In genomic region chr4:136830272-136830823, GRCm38 (mm10) we compare ENCODE assay signal across 12 mouse cellular contexts. TPM values are rescaled to one million over a fixed set of nuclear protein-coding genes. Genes with fewer than 3 reads are reported as not detected.
DNase-seq lines count a peak whose midpoint lies in the region; ATAC-seq and TF ChIP-seq lines count a peak whose summit lies in the region.
"Had no signal": no experiment of that assay in that cellular context is flagged by ENCODE, and none has a peak within 500 bp of the region (broad histone marks: within the 10 kb centered on the region; RNA-seq: fewer than 3 reads in every experiment).

No protein-coding gene starts in this region.

- H3K36me3 ChIP-seq in forebrain, embryonic 12.5 days (replicated peaks) = peaks cover 9% of the 10 kb centered on the region; the same call in 1 of the 2 replicates
- no peaks in the 10 kb centered on the region for H3K36me3 ChIP-seq in forebrain, postnatal 0 days (ENCODE audit: insufficient read depth)
- H3K36me3 ChIP-seq in midbrain, embryonic 10.5 days = peaks cover 48% of the 10 kb centered on the region
- H3K36me3 ChIP-seq: embryonic facial prominence, embryonic 15.5 days had no signal

- peak overlapping the region; percentile 33 for H3K4me2 ChIP-seq in forebrain, embryonic 12.5 days
- no peak overlapping the region for H3K4me2 ChIP-seq in forebrain, postnatal 0 days (ENCODE audit: low read depth)
- H3K4me2 ChIP-seq: embryonic facial prominence, embryonic 15.5 days; limb, embryonic 15.5 days had no signal

- H3K4me3 ChIP-seq in forebrain, embryonic 12.5 days (replicated peaks) = no peak overlapping the region
- no peak overlapping the region for H3K4me3 ChIP-seq in forebrain, postnatal 0 days (ENCODE audit: low read depth, low read length)
- peak overlapping the region; percentile 99 for H3K4me3 ChIP-seq in midbrain, embryonic 10.5 days
- H3K4me3 ChIP-seq: embryonic facial prominence, embryonic 15.5 days; gastrocnemius, adult 2 months; limb, embryonic 15.5 days had no signal

- H3K9me3 ChIP-seq in forebrain, embryonic 12.5 days = no peaks in the 10 kb centered on the region
- H3K9me3 ChIP-seq in forebrain, postnatal 0 days (ENCODE audit: low read length) = no peaks in the 10 kb centered on the region
- no peaks in the 10 kb centered on the region for H3K9me3 ChIP-seq in midbrain, embryonic 10.5 days (replicated peaks)
- H3K9me3 ChIP-seq: embryonic facial prominence, embryonic 15.5 days; limb, embryonic 15.5 days had no signal

- ATAC-seq in forebrain, embryonic 12.5 days (ENCODE audit: low FRiP score) = no peak
- no peak for ATAC-seq in forebrain, postnatal 0 days
- no peak for ATAC-seq in CD4-positive, CD25-positive, alpha-beta regulatory T cell, adult 4 months

- TF ChIP-seq CTCF in forebrain, postnatal 0 days (IDR thresholded peaks at IDR 0.05; ENCODE audit: low read depth) = no peak

- H3K27ac ChIP-seq in forebrain, embryonic 12.5 days = peak overlapping the region; percentile 43; the same call in 1 of the 2 replicates
- H3K27ac ChIP-seq in forebrain, postnatal 0 days (ENCODE audit: low read depth, low read length) = no peak overlapping the region
- peak overlapping the region; percentile 74 for H3K27ac ChIP-seq in midbrain, embryonic 10.5 days (replicated peaks)
- H3K27ac ChIP-seq: gastrocnemius, adult 2 months; limb, embryonic 15.5 days had no signal

- DNase-seq in forebrain, postnatal 0 days = no peak
- peak; percentile 53 for DNase-seq in thymus, postnatal 4 days
- no peak for DNase-seq in thymus, postnatal 10 days (ENCODE audit: low spot score in 2 of 2)
- no peak for DNase-seq in midbrain, embryonic 10.5 days (ENCODE audit: low spot score)
- no peak for DNase-seq in left cerebral cortex, adult 18-20 months (ENCODE audit: low spot score in 2 of 2)
- DNase-seq in cerebellum, adult 11-12 months = no peak
- DNase-seq: gastrocnemius, adult 2 months had no signal

- 0 out of 2 replicates have a peak overlapping the region, but pooled peaks have one; percentile 25 for H3K9ac ChIP-seq in forebrain, embryonic 12.5 days
- no peak overlapping the region for H3K9ac ChIP-seq in forebrain, postnatal 0 days
- H3K9ac ChIP-seq: embryonic facial prominence, embryonic 15.5 days; limb, embryonic 15.5 days had no signal

- H3K27me3 ChIP-seq in forebrain, embryonic 12.5 days = no peaks in the 10 kb centered on the region
- no peaks in the 10 kb centered on the region for H3K27me3 ChIP-seq in forebrain, postnatal 0 days (ENCODE audit: insufficient read depth, low read length)
- H3K27me3 ChIP-seq in midbrain, embryonic 10.5 days (ENCODE audit: low read depth, poor library complexity, severe bottlenecking) = peaks cover 8% of the 10 kb centered on the region; the same call in 1 of the 2 replicates
- H3K27me3 ChIP-seq: limb, embryonic 15.5 days had no signal

- peaks cover 91% of the 10 kb centered on the region for H3K4me1 ChIP-seq in forebrain, embryonic 12.5 days
- H3K4me1 ChIP-seq in forebrain, postnatal 0 days (ENCODE audit: insufficient read depth) = peaks cover 19% of the 10 kb centered on the region
- peaks cover 97% of the 10 kb centered on the region for H3K4me1 ChIP-seq in midbrain, embryonic 10.5 days

- 42% methylated on average over 9 of the region's 9 CpGs for WGBS in forebrain, embryonic 12.5 days
- WGBS in forebrain, postnatal 0 days = 60% methylated on average over 9 of the region's 9 CpGs
- WGBS in midbrain, embryonic 10.5 days = 33% methylated on average over 9 of the region's 9 CpGs

RNA-seq across cellular contexts. Expression of gene Ephb2, which starts 5.4 kb away (rescaled TPM):
- polyA plus RNA-seq in forebrain, embryonic 12.5 days (2016; fragmentation: Nextera tagmentation; extraction: Ambion mirVana) = 20.3 and 30.2 TPM in 2 replicates
- total RNA-seq in forebrain, postnatal 0 days (2014; rRNA removed) = 79.9 and 85.6 TPM in 2 replicates
- polyA plus RNA-seq in forebrain, postnatal 0 days (2015; fragmentation: Nextera tagmentation; extraction: Ambion mirVana) = 9.2 and 10.8 TPM in 2 replicates
- 15.6 and 20.9 TPM in 2 replicates for polyA plus RNA-seq in midbrain, embryonic 10.5 days (2016; fragmentation: Nextera tagmentation; extraction: Ambion mirVana)
- not detected for polyA plus RNA-seq in CD4-positive, CD25-positive, alpha-beta regulatory T cell, adult 4 months (2017; shearing (Covaris generic))
- total RNA-seq in left cerebral cortex, adult 18-20 months (2021) = 10 to 100 TPM; 14.9 to 16.1 TPM

RNA-seq across cellular contexts. Expression of gene C1qb, which starts 55.6 kb away (rescaled TPM):
- 16.0 and 18.8 TPM in 2 replicates for polyA plus RNA-seq in forebrain, embryonic 12.5 days (2016; fragmentation: Nextera tagmentation; extraction: Ambion mirVana)
- 53.9 and 57.1 TPM in 2 replicates for total RNA-seq in forebrain, postnatal 0 days (2014; rRNA removed)
- polyA plus RNA-seq in forebrain, postnatal 0 days (2015; fragmentation: Nextera tagmentation; extraction: Ambion mirVana) = 67.4 and 78.2 TPM in 2 replicates
- polyA plus RNA-seq in midbrain, embryonic 10.5 days (2016; fragmentation: Nextera tagmentation; extraction: Ambion mirVana) = 20.6 and 32.4 TPM in 2 replicates
- polyA plus RNA-seq in CD4-positive, CD25-positive, alpha-beta regulatory T cell, adult 4 months (2017; shearing (Covaris generic)) = 1 to 10 TPM; 2.0 to 3.4 TPM
- total RNA-seq in left cerebral cortex, adult 18-20 months (2021) = 10 to 100 TPM; 53.1 to 57.5 TPM
- polyA plus RNA-seq: C2C12 had no signal
